Mouse (Mus musculus) G1E (cell line): Measurements from ENCODE around the gene Defb29. TPM values are rescaled to one million over a fixed set of nuclear protein-coding genes. Genes with fewer than 3 reads are reported as not detected.

ENCODE experiments used
- ATAC-seq: 2 replicates; pipeline ENCODE4 v1.8.0; 2016; ENCODE audit warnings: mild to moderate bottlenecking; ENCODE audit not compliant: insufficient number of reproducible peaks, poor library complexity, low FRiP score, severe bottlenecking; ENCODE audit errors: extremely low read depth
- DNase-seq: peaks from one replicate; pipeline ENCODE4 v3.0.0; 2012; ENCODE audit warnings: low spot score
- H3K27me3 ChIP-seq: 2 replicates; pipeline ENCODE4 v1.6.1; 2012; ENCODE audit warnings: mild to moderate bottlenecking, low read length, inconsistent platforms; ENCODE audit not compliant: insufficient read depth
- H3K36me3 ChIP-seq: replicated peaks from 2 replicates; pipeline ENCODE3; 2012; ENCODE audit warnings: mild to moderate bottlenecking, inconsistent platforms
- H3K4me1 ChIP-seq: 2 replicates; pipeline ENCODE4 v1.6.1; 2012; ENCODE audit warnings: low read depth, low read length, inconsistent platforms, mixed read lengths; ENCODE audit not compliant: insufficient read depth
- H3K4me3 ChIP-seq: 2 replicates; pipeline ENCODE4 v1.5.1; 2012; ENCODE audit warnings: low read depth, mild to moderate bottlenecking, inconsistent platforms, low read length, moderate library complexity, mixed read lengths
- H3K9me3 ChIP-seq: replicated peaks from 2 replicates; pipeline ENCODE4 v1.6.1; 2012; ENCODE audit warnings: inconsistent platforms
- CTCF ChIP-seq: IDR thresholded peaks from 2 replicates; pipeline ENCODE4 v1.5.1; 2012; ENCODE audit warnings: low read depth, low read length, inconsistent platforms, mixed read lengths
- GATA1 ChIP-seq: IDR thresholded peaks from 2 replicates; pipeline ENCODE4 v1.6.1; 2012; ENCODE audit warnings: borderline replicate concordance, low read length, inconsistent platforms, mixed read lengths
- GATA2 ChIP-seq: IDR thresholded peaks from 2 replicates; pipeline ENCODE4 v1.6.1; 2012; ENCODE audit warnings: low read depth, low read length, inconsistent platforms, borderline replicate concordance
- POLR2AphosphoS5 ChIP-seq: IDR thresholded peaks from 2 replicates; pipeline ENCODE4 v1.6.1; 2012; ENCODE audit warnings: low read depth, low read length, inconsistent platforms; ENCODE audit not compliant: insufficient replicate concordance
- TAL1 ChIP-seq: conservative IDR thresholded peaks from 2 replicates; pipeline ENCODE4 v1.6.1; 2012; ENCODE audit warnings: low read depth, low read length, inconsistent platforms, mixed read lengths
- polyA plus RNA-seq: library from polyadenylated mRNA; stranded (reverse); fragments of >175 nt; gene quantifications from 2 replicates; pipeline ENCODE4 v1.2.3, GENCODE M21; 2012
- total RNA-seq, 2 experiments: library from RNA; stranded (forward) in 1 of 2; stranded (reverse) in 1 of 2; fragments of 200-1000 nt in 1 of 2; fragments of >200 nt in 1 of 2; fragmentation: Nextera tagmentation in 1 of 2; gene quantifications; 2 replicates each; pipeline ENCODE4 v1.2.3; 2014 to 2017

The Defb29 gene
- total and polyA plus RNA-seq, 3 experiments, result not detected

DNA sequence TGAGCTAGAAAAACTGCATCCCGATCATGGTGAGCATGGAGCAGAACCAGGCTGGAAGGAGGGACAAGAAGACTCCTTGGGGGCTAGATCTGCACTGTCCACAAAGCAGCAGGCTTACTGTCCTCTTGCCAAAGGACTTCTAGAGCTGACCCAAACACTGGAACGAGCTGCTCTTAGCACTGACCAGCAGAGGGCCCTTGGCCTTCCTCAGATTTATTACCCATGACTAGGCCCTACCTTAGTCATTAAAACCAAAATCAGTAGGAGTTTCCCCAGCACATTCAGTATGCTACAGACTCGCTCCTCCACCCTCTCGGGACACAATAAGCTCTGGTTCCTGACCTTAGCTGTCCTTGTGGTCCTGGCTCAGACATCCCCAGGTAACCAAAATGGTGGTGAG, 21.9 kb downstream of the Defb29 start, which contains the start of gene Defb28:
Gene Defb28 (plus strand): TSS at position 275 of the 400 bp plus-strand sequence.
- Histone ChIP-seq H3K9me3 (no peaks in the 10 kb centered on the region), H3K36me3 (no peaks in the 10 kb centered on the region), H3K4me3 (no peak within 1 kb of the TSS), H3K4me1 (no peaks in the 10 kb centered on the region), H3K27me3 (peaks cover 9% of the 10 kb centered on the region; the same call in 1 of the 2 replicates)
- ATAC-seq (no peak), DNase-seq (no peak)
- TF ChIP-seq POLR2AphosphoS5 (no peak), GATA2 (no peak), CTCF (no peak), GATA1 (no peak), TAL1 (no peak)

DNA sequence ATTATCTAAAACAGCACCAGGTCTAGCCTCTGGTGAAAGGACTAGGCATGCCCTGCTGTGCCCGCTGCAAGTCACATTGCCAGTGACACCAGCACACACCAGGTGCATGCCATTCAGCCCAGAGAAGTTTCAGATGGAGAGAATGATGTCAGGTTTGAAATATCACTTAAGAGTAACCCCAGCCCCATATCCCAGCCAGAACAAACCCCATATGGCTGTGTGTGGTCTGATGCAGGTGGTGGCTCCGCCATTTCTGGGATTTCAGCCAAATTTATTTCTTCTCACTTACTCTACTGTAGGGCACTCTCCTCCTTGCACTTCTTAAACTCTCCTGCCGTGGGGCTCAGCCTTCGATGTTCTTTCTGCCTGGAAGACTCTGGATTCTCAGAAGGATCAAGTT, 23.8 kb downstream of the Defb29 start:
- Histone ChIP-seq H3K4me3 (no peak overlapping the region), H3K27me3 (peaks cover 13% of the 10 kb centered on the region; the same call in 1 of the 2 replicates), H3K36me3 (no peaks in the 10 kb centered on the region), H3K4me1 (no peaks in the 10 kb centered on the region), H3K9me3 (no peaks in the 10 kb centered on the region)
- TF ChIP-seq GATA2 (no peak), TAL1 (no peak), POLR2AphosphoS5 (no peak), CTCF (no peak), GATA1 (no peak)
- ATAC-seq (no peak), DNase-seq (no peak)

DNA sequence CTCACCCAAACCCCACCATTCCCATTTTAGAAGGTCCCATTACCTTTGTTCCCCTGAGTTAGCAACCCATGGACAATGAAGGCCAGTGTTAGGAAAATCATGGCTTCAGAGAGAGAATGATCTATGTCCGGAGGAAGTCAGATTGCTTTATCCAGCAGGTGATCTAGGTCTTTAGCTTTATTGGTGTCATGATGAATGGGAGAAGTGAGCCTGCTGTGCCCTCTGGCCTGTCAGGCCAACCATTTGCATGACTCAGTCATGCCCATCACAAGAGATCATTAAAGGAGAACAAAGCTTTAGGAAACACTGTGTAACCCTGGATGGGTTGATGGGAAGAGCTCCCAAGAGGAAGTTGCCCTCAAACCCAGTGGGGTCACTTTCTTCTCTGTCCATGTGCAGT, 28.3 kb downstream of the Defb29 start, which contains the start of gene Defb26:
Gene Defb26 (minus strand): TSS at position 101 of the 400 bp plus-strand sequence.
- Histone ChIP-seq H3K27me3 (0 out of 2 replicates have a peak, but pooled peaks cover 4% of the 10 kb centered on the region), H3K4me1 (no peaks in the 10 kb centered on the region), H3K4me3 (no peak within 1 kb of the TSS), H3K36me3 (no peaks in the 10 kb centered on the region), H3K9me3 (no peaks in the 10 kb centered on the region)
- no peak for ATAC-seq
- no peak for TF ChIP-seq TAL1
- TF ChIP-seq GATA2, result no peak
- TF ChIP-seq GATA1, result no peak
- no peak for TF ChIP-seq POLR2AphosphoS5
- TF ChIP-seq CTCF, result no peak
- no peak for DNase-seq

DNA sequence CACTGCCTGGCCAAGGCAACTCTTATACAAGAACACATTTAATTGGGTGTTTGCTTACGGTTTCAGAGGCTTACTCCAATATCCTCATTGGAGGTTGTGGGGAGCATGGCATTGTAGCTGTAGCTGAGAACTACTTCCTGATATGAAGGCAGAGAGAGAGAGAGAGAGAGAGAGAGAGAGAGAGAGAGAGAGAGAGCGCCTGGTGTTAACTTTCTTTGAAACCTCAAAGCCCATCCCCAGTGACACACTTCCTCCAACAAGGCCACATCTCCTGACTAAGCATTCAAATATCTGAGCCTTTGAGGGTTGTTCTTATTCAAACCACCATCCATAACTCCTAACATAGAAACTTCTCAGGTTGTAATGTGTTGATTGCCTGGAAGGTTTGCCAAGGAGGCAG, 35.9 kb downstream of the Defb29 start:
- no peak for DNase-seq
- H3K36me3 ChIP-seq, result no peaks in the 10 kb centered on the region
- peaks cover 6% of the 10 kb centered on the region; the same call in 1 of the 2 replicates for H3K4me1 ChIP-seq
- no peak for ATAC-seq
- peaks cover 2% of the 10 kb centered on the region for H3K27me3 ChIP-seq
- H3K9me3 ChIP-seq, result no peaks in the 10 kb centered on the region
- H3K4me3 ChIP-seq, result no peak overlapping the region
- TF ChIP-seq POLR2AphosphoS5 (no peak), GATA2 (no peak), GATA1 (no peak)

DNA sequence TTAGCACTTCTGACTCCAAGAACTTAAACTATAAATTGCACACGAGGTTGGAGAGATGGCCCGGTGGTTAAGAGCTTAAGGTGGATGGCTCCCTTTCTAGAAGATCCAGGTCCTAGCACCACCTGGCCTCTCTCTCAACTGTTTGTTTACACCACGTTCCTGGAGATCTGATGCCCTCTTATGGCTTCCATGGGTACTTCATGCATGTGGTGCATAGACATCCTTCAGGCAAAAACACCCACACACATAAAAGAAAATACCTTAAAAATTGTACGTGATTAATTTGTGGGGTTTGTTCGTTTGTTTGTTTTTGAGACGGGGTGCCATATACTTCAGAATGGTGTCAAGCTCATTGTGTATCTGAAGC, 39.1 kb downstream of the Defb29 start:
- Histone ChIP-seq H3K4me1 (peaks cover 6% of the 10 kb centered on the region; the same call in 1 of the 2 replicates), H3K27me3 (peaks cover 7% of the 10 kb centered on the region), H3K9me3 (no peaks in the 10 kb centered on the region), H3K4me3 (no peak overlapping the region), H3K36me3 (no peaks in the 10 kb centered on the region)
- ATAC-seq, result no peak
- DNase-seq, result no peak
- TF ChIP-seq TAL1, result no peak
- TF ChIP-seq GATA1, result no peak
- no peak for TF ChIP-seq CTCF
- no peak for TF ChIP-seq GATA2
- no peak for TF ChIP-seq POLR2AphosphoS5

DNA sequence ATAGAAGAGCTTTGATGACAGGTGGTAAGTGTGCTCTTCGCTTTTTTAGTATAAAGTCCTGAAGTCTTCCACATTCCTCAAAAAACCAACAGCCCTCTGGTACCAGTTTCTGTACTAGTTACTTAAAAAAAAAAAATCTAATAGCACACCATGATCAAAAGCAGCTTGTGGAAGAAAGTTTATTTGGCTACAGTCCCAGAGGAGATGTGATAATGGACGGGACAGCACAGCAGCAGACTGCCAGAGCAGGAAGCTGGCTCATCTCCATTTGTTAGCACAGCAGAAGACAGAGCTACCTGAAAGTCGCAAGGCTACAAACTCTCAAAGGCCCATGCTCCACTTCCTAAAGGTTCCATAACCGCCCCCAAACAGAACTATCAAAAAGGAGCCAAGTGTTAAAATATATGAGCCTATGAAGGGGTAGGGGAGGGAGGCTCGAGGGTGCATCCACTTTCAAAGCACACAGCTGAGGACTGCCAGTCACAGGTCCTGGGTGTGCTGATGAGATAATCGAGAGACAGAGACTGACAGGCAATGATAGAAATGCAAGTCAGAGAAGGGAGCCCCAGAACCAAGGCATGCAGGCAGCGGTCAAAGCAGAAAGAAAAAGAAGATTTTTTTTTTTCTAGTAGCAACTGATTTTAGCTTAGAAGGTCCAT, 39.6 kb downstream of the Defb29 start:
- DNase-seq, result no peak
- H3K4me3 ChIP-seq, result no peak overlapping the region
- TF ChIP-seq TAL1, result no peak
- peaks cover 8% of the 10 kb centered on the region for H3K27me3 ChIP-seq
- no peaks in the 10 kb centered on the region for H3K9me3 ChIP-seq
- peaks cover 6% of the 10 kb centered on the region; the same call in 1 of the 2 replicates for H3K4me1 ChIP-seq
- no peaks in the 10 kb centered on the region for H3K36me3 ChIP-seq
- ATAC-seq, result no peak
